Mouse (Mus musculus) midbrain, embryonic 10.5 days (tissue): ENCODE measurements at regions not wholly inside any gene's neighbourhood (a gene's known extent, or its start where the extent isn't known, plus 50 kb on each side); places are given as distances from the start of the nearest gene placed in this dataset.

Source experiments
- DNase-seq: peaks from one replicate; pipeline ENCODE4 v3.0.0-alpha.2; 2017; ENCODE audit warnings: low spot score
- H3K27ac ChIP-seq: fragments of 300-500 bp; sonication (generic); replicated peaks from 2 replicates; pipeline ENCODE4 v1.5.1; 2016; ENCODE audit warnings: mild to moderate bottlenecking
- H3K27me3 ChIP-seq: fragments of 300-500 bp; sonication (generic); 2 replicates; pipeline ENCODE4 v1.6.1; 2016; ENCODE audit warnings: low read depth, mild to moderate bottlenecking; ENCODE audit not compliant: poor library complexity, severe bottlenecking
- H3K36me3 ChIP-seq: fragments of 300-500 bp; sonication (generic); 2 replicates; pipeline ENCODE4 v1.6.1; 2016; ENCODE audit warnings: mild to moderate bottlenecking, moderate library complexity
- H3K4me1 ChIP-seq: fragments of 300-500 bp; sonication (generic); 2 replicates; pipeline ENCODE4 v1.6.1; 2016
- H3K4me3 ChIP-seq: fragments of 300-500 bp; sonication (generic); 2 replicates; pipeline ENCODE4 v1.5.1; 2016; ENCODE audit warnings: mild to moderate bottlenecking, moderate library complexity
- H3K9me3 ChIP-seq: fragments of 300-500 bp; sonication (generic); replicated peaks from 2 replicates; pipeline ENCODE4 v1.6.1; 2016; ENCODE audit warnings: mild to moderate bottlenecking
- WGBS: fragments of 180-500 bp; shearing (Covaris S2); methylation state at CpG from one replicate; pipeline ENCODE4 v1.1.7; 2016; 5-methylcytosine and 5-hydroxymethylcytosine counted together

- DNase-seq = no peak
- H3K9me3 ChIP-seq = no peaks in the 10 kb centered on the region
- H3K4me1 ChIP-seq = no peaks in the 10 kb centered on the region
- 88% methylated on average over 3 of the region's 3 CpGs for WGBS
- H3K27ac ChIP-seq = no peak overlapping the region
- no peak overlapping the region for H3K4me3 ChIP-seq
- H3K36me3 ChIP-seq = no peaks in the 10 kb centered on the region
- no peaks in the 10 kb centered on the region for H3K27me3 ChIP-seq
These were observed 67.5 kb downstream of the Lmo4 start for GRCm38 (mm10) chr3:144137483-144137882.

GRCm38 (mm10) chr3:144136432-144136831 is 68.6 kb downstream of the Lmo4 start:
- H3K4me3 ChIP-seq = no peak overlapping the region
- no peaks in the 10 kb centered on the region for H3K4me1 ChIP-seq
- no peaks in the 10 kb centered on the region for H3K36me3 ChIP-seq
- no peaks in the 10 kb centered on the region for H3K27me3 ChIP-seq
- 67% methylated on average over 2 of the region's 2 CpGs for WGBS
- no peaks in the 10 kb centered on the region for H3K9me3 ChIP-seq
- no peak for DNase-seq
- no peak overlapping the region for H3K27ac ChIP-seq

GRCm38 (mm10) chr3:144135646-144136045 is 69.4 kb downstream of the Lmo4 start:
- Histone ChIP-seq H3K27me3 (no peaks in the 10 kb centered on the region), H3K36me3 (no peaks in the 10 kb centered on the region), H3K4me3 (no peak overlapping the region), H3K9me3 (no peaks in the 10 kb centered on the region), H3K27ac (no peak overlapping the region), H3K4me1 (no peaks in the 10 kb centered on the region)
- DNase-seq = no peak
- 95% methylated on average over 6 of the region's 6 CpGs for WGBS

- no peaks in the 10 kb centered on the region for H3K27me3 ChIP-seq
- no peak overlapping the region for H3K27ac ChIP-seq
- no peaks in the 10 kb centered on the region for H3K4me1 ChIP-seq
- 92% methylated on average over 4 of the region's 4 CpGs for WGBS
- no peaks in the 10 kb centered on the region for H3K9me3 ChIP-seq
- H3K4me3 ChIP-seq = no peak overlapping the region
- DNase-seq = no peak
- no peaks in the 10 kb centered on the region for H3K36me3 ChIP-seq
These were observed 77.0 kb downstream of the Lmo4 start for GRCm38 (mm10) chr3:144128042-144128441.

- Histone ChIP-seq H3K4me3 (no peak overlapping the region), H3K4me1 (no peaks in the 10 kb centered on the region), H3K36me3 (no peaks in the 10 kb centered on the region), H3K27me3 (no peaks in the 10 kb centered on the region), H3K27ac (no peak overlapping the region), H3K9me3 (no peaks in the 10 kb centered on the region)
- no peak for DNase-seq
- 87% methylated on average over 4 of the region's 4 CpGs for WGBS
These were observed 80.7 kb downstream of the Lmo4 start for GRCm38 (mm10) chr3:144124353-144124752.

- no peak overlapping the region for H3K4me3 ChIP-seq
- no peak for DNase-seq
- WGBS = 84% methylated on average over 6 of the region's 6 CpGs
- no peaks in the 10 kb centered on the region for H3K4me1 ChIP-seq
- no peaks in the 10 kb centered on the region for H3K36me3 ChIP-seq
- no peak overlapping the region for H3K27ac ChIP-seq
- H3K27me3 ChIP-seq = no peaks in the 10 kb centered on the region
- H3K9me3 ChIP-seq = no peaks in the 10 kb centered on the region
These were observed 81.5 kb downstream of the Lmo4 start for GRCm38 (mm10) chr3:144123361-144124072.

GRCm38 (mm10) chr3:144119076-144119475 is 85.9 kb downstream of the Lmo4 start:
- Histone ChIP-seq H3K27ac (no peak overlapping the region), H3K4me3 (no peak overlapping the region), H3K27me3 (no peaks in the 10 kb centered on the region), H3K9me3 (no peaks in the 10 kb centered on the region), H3K36me3 (no peaks in the 10 kb centered on the region), H3K4me1 (no peaks in the 10 kb centered on the region)
- no peak for DNase-seq
- 77% methylated on average over 3 of the region's 3 CpGs for WGBS

GRCm38 (mm10) chr3:144113672-144114645 is 91.1 kb downstream of the Lmo4 start:
- no peak for DNase-seq
- Histone ChIP-seq H3K4me3 (no peak overlapping the region), H3K27me3 (no peaks in the 10 kb centered on the region), H3K9me3 (no peaks in the 10 kb centered on the region), H3K4me1 (no peaks in the 10 kb centered on the region), H3K36me3 (no peaks in the 10 kb centered on the region), H3K27ac (no peak overlapping the region)
- 94% methylated on average over 11 of the region's 11 CpGs for WGBS

GRCm38 (mm10) chr3:144110331-144111080 is 94.5 kb downstream of the Lmo4 start:
- Histone ChIP-seq H3K27ac (no peak overlapping the region), H3K4me3 (no peak overlapping the region), H3K27me3 (no peaks in the 10 kb centered on the region), H3K36me3 (no peaks in the 10 kb centered on the region), H3K9me3 (no peaks in the 10 kb centered on the region), H3K4me1 (no peaks in the 10 kb centered on the region)
- WGBS = 88% methylated on average over 5 of the region's 5 CpGs
- DNase-seq = no peak

- no peak for DNase-seq
- Histone ChIP-seq H3K4me1 (no peaks in the 10 kb centered on the region), H3K27me3 (no peaks in the 10 kb centered on the region), H3K27ac (no peak overlapping the region), H3K36me3 (no peaks in the 10 kb centered on the region), H3K4me3 (no peak overlapping the region), H3K9me3 (no peaks in the 10 kb centered on the region)
- 81% methylated on average over 2 of the region's 2 CpGs for WGBS
These were observed 95.3 kb downstream of the Lmo4 start for GRCm38 (mm10) chr3:144109769-144110168.

- no peaks in the 10 kb centered on the region for H3K36me3 ChIP-seq
These were observed 96.7 kb downstream of the Lmo4 start for GRCm38 (mm10) chr3:144108310-144108709.

GRCm38 (mm10) chr3:144107664-144108063 is 97.4 kb downstream of the Lmo4 start:
- no peak for DNase-seq
- H3K4me1 ChIP-seq = no peaks in the 10 kb centered on the region
- H3K27me3 ChIP-seq = no peaks in the 10 kb centered on the region
- 72% methylated on average over 7 of the region's 7 CpGs for WGBS
- H3K9me3 ChIP-seq = no peaks in the 10 kb centered on the region
- no peak overlapping the region for H3K27ac ChIP-seq
- H3K4me3 ChIP-seq = no peak overlapping the region
- H3K36me3 ChIP-seq = no peaks in the 10 kb centered on the region

More at GRCm38 (mm10) chr3:144108310-144108709, 96.7 kb downstream of the Lmo4 start:
- Histone ChIP-seq H3K9me3 (no peaks in the 10 kb centered on the region), H3K27me3 (no peaks in the 10 kb centered on the region), H3K4me3 (no peak overlapping the region), H3K4me1 (no peaks in the 10 kb centered on the region), H3K27ac (no peak overlapping the region)
- WGBS = 88% methylated on average over 6 of the region's 6 CpGs
- no peak for DNase-seq
